Mouse (Mus musculus): ENCODE measurements around the gene Fut8.
"Not testable (repeated sequence)": the region's sequence is repeated elsewhere in the genome, so short reads cannot be mapped to it uniquely, and the experiment has no call there.

The Fut8 gene

DNA sequence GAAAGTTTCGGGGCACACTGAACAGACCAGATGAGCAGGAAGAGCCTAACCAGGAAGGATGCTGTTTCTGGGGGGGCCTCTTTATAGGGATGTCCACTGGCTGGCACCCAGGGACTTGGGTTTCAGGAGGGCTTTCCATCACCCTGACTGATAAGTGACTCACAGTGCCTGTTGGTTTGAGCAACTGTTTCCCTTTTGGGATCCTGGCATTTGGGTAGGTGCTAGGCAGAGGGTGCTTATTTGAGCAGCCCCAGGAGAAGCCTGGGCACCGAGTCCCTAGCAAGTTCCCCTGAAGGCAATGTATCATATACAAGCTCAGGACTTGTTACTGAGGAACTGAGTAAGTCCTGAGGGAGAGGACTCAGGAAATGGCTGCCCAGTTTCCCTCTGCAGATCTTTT lies 267.5 kb downstream of the Fut8 start:
- no peak for DNase-seq

DNA sequence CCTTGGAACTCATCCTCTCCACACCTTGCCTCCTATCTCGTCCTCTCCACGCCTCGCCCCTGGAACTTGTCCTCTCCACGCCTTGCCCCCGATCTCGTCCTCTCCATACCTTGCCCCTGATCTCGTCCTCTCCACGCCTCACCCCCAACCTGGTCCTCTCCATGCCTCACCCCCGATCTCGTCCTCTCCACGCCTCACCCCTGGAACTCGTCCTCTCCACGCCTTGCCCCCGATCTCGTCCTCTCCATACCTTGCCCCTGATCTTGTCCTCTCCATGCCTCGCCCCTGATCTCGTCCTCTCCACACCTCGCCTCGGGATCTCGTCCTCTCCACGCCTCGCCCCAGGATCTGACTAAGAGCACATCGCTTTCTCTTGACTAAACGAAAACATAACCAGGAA lies 269.8 kb downstream of the Fut8 start:
- DNase-seq = no peak

DNA sequence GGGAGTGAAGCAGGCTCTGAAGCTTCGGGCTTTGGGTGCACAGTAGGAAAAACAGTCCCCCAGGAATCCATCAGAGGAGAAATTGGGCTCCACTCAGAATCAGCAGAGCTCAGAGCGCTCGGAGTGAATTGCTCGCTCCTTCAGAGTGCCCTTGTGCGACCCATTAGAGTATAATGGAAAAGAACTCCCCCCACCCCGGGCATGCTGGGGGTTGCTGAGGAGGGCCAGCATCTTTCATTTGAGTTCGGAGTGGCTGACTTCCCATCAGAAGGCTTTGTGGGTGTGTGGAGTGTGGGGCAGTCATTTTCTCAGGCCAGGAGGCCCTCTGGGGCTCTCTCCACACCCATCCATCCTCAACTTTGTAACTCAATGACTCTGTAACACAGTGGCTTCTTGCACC lies 272.8 kb downstream of the Fut8 start:
- DNase-seq = no peak

DNA sequence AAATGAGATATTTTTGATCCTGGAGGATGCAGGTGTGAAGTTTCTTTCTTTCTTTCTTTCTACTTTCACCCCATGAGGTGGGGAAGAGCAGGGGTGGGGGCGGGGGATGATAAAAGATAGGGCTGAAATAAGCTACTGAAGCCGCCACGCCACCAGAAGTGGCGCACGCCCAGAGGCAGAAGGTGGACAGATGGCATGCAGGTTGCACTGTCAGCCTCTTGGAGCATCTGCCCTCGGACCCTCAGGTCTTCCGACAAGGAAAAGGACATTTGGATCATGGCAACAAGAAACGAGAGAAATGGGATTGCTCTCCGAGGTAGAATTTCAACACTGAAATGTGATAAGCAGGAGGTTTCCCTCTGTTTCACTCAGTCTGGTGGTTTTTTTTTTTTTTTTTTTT lies 273.3 kb downstream of the Fut8 start:
- no peak for DNase-seq

DNA sequence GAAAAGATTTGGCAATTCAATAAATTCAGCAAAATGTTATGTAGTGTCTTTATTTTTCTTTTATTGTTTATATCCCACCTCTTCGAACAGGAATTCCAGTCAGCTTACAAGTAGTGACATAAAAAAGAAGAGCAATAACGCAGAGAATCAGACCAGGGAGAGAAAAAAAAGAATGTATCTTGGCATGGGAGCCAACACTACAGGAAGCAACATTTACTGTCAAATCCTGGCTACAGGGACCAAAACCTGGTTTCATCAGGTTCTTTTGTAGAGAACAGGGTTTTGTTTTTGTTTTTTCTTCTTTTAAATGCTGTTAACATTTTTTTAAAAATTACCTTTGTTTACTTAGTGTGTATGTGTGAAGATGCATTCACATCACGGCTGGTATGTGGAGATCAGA lies 273.7 kb downstream of the Fut8 start:
- DNase-seq = no peak

DNA sequence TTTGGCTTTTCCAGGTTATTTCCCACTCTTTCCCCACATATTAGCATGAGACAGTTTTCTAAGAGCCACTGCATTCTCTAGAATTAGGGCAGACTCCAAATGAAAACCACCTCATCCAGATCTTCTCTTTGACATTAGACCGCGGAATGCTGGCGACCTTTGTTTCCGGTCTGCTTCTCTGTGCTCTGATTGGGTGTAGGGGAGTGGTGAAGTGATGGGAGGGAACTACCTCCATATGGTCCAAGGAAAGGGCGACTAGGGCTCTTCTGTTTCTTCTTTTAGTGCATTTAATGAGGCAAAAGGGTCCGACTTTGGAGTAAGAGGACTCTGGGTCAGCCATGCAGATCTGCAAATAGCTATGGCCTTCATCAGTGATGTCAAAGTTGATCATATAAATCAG lies 278.9 kb downstream of the Fut8 start:
- DNase-seq = no peak

DNA sequence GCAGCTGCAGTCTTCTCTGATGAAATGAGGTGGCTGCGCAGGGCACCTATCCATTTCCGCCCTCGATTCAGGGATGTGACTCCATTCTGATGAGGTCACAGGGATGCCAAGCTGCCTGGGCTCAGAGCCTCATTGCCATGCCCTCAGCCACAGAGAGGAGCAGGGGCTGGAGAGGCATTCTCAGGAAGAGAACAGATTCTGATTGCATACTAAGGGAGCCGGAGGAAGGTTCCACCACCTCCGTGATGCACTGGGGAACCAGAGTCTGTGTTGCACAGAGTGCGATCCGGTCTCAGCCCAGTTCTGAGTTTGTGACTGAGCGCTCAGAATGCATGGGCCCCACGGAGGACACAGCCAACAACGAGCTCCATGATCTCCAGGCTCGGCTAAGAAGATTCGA lies 279.8 kb downstream of the Fut8 start:
- DNase-seq = no peak

DNA sequence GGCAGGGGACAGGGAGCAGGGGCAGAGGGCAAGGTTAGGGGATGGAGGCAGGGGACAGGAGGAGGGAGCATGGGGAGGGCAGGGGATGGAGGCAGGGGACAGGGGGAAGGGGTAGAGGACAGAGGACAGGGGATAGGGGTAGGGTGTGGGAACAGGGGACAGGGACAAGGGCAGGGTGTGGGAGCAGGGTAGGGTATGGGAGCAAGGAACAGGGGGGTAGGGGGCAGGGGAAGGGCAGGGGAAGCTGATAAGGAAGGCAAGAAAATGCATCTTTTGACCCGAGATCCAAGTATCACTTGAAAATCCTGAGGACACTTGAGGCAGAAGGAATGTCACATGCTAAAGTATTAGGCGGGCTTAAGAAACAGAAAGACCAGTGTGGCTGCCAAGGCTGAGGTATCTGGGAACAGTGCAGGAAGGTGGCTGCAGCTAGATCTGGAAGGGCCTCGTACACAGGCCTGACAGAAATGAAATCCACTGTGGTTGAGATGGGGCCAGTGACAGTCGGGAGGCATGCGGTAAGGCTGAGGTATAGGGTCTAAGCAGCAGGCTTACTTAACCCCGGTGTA lies 281.7 kb downstream of the Fut8 start:
- no peak for DNase-seq

DNA sequence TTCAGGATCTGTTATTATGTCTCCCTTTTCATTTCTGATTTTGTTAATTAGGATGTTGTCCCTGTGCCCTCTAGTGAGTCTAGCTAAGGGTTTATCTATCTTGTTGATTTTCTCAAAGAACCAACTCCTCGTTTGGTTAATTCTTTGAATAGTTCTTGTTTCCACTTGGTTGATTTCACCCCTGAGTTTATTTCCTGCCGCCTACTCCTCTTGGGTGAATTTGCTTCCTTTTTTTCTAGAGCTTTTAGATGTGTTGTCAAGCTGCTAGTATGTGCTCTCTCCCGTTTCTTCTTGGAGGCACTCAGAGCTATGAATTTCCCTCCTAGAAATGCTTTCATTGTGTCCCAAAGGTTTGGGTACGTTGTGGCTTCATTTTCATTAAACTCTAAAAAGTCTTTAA lies 286.1 kb downstream of the Fut8 start:
- not testable (repeated sequence) for DNase-seq
